ENCODE assay signal across 8 mouse cellular contexts in the genomic region with DNA sequence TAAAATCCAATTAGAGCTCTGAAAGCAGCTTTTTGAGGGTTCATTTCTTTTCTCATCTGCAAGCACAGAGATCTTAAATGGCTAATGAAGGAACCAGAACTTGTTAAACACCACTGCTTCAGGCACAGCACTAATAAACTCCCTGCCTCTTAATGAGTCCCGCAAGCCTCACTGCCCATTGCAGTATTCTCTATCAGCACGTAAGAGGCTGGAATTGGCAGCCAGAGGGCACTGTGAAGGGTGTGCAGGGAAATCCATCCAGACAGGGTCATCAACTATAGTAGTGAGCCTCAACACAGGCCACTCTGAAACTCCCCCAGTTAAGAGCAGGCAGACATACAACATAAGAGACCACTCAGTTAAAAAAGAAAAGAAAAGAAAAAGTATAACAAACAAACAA. TPM values are rescaled to one million over a fixed set of nuclear protein-coding genes. Genes with fewer than 3 reads are reported as not detected.
DNase-seq lines count a peak whose midpoint lies in the region; ATAC-seq and TF ChIP-seq lines count a peak whose summit lies in the region.

No protein-coding gene starts in this region.

- H3K4me1 ChIP-seq in limb, embryonic 13.5 days: peaks cover 13% of the 10 kb centered on the region
- peaks cover 13% of the 10 kb centered on the region; the same call in 1 of the 2 replicates for H3K4me1 ChIP-seq in small intestine, adult 2 months (ENCODE audit: control insufficient read depth, insufficient read depth, insufficient read length, low read length)

- H3K27ac ChIP-seq in limb, embryonic 13.5 days: no peak overlapping the region
- no peak overlapping the region for H3K27ac ChIP-seq in small intestine, adult 2 months (ENCODE audit: insufficient read depth, low read depth, low read length)

- peak overlapping the region; percentile 99 for H3K4me2 ChIP-seq in limb, embryonic 13.5 days (replicated peaks)

- TF ChIP-seq CTCF in small intestine, adult 2 months (IDR thresholded peaks at IDR 0.05; ENCODE audit: extremely low read depth, insufficient read length, insufficient replicate concordance, low read depth, low read length): peak; percentile 55; the same call in 1 of the 2 replicates

- peak; percentile 74 for DNase-seq in embryo, embryonic 10 days (ENCODE audit: low spot score)
- DNase-seq in embryo, embryonic 9.5 days (ENCODE audit: extremely low spot score): no peak
- DNase-seq in 3T3-L1 (ENCODE audit: low read depth, low spot score): peak; percentile 68
- peak; percentile 58 for DNase-seq in embryo, embryonic 10.5 days (ENCODE audit: low spot score)
- no peak for DNase-seq in urinary bladder, postnatal 36 days (ENCODE audit: low spot score in 2 of 2)
- no peak for DNase-seq in layer of hippocampus, postnatal 25 days (ENCODE audit: extremely low spot score in 1 of 2, low spot score in 1 of 2)

- H3K4me3 ChIP-seq in limb, embryonic 13.5 days: peak overlapping the region; percentile 85; the same call in 1 of the 2 replicates
- no peak overlapping the region for H3K4me3 ChIP-seq in small intestine, adult 2 months (ENCODE audit: low read depth, low read length)

- H3K36me3 ChIP-seq in limb, embryonic 13.5 days: no peaks in the 10 kb centered on the region
- no peaks in the 10 kb centered on the region for H3K36me3 ChIP-seq in small intestine, adult 2 months (ENCODE audit: control insufficient read depth, insufficient read depth, low read length)

- no peaks in the 10 kb centered on the region for H3K9me3 ChIP-seq in limb, embryonic 13.5 days

- H3K9ac ChIP-seq in limb, embryonic 13.5 days: no peak overlapping the region

- TF ChIP-seq POLR2A in small intestine, adult 2 months (IDR thresholded peaks at IDR 0.05; ENCODE audit: low read depth, low read length): no peak

- 9% methylated on average over 2 of the region's 2 CpGs for WGBS in limb, embryonic 13.5 days
- WGBS in small intestine, adult 2 months: 19% methylated on average over 2 of the region's 2 CpGs

- no peaks in the 10 kb centered on the region for H3K27me3 ChIP-seq in limb, embryonic 13.5 days
- H3K27me3 ChIP-seq in small intestine, adult 2 months (ENCODE audit: control insufficient read depth, insufficient read depth, low read length): no peaks in the 10 kb centered on the region

- no peak for ATAC-seq in limb, embryonic 13.5 days (ENCODE audit: low FRiP score, low read depth)

RNA-seq across cellular contexts. Expression of a gene that starts 1.7 kb away (rescaled TPM):
- polyA plus RNA-seq in limb, embryonic 13.5 days (2015; fragmentation: Nextera tagmentation; extraction: Ambion mirVana): 14.4 and 15.5 TPM in 2 replicates
- 4.5 and 5.3 TPM in 2 replicates for polyA plus RNA-seq in small intestine, adult 2 months (2012; rRNA removed)
- 10 to 100 TPM; 31.0 to 38.8 TPM for total RNA-seq in layer of hippocampus, postnatal 25 days (2021)

RNA-seq across cellular contexts. Expression of a gene that starts 34.5 kb away (rescaled TPM):
- polyA plus RNA-seq in limb, embryonic 13.5 days (2015; fragmentation: Nextera tagmentation; extraction: Ambion mirVana): 34.7 and 36.2 TPM in 2 replicates
- polyA plus RNA-seq in small intestine, adult 2 months (2012; rRNA removed): 14.5 and 19.7 TPM in 2 replicates
- 10 to 100 TPM; 66.5 to 70.7 TPM for total RNA-seq in layer of hippocampus, postnatal 25 days (2021)

Comparison
In these comparisons a context has a peak if more than half of its experiments do, and no peak if none do; other contexts are left out.
1. DNase-seq: peak in embryo, embryonic 10 days (single experiment), 3T3-L1 (single experiment) and embryo, embryonic 10.5 days (single experiment); none in embryo, embryonic 9.5 days (single experiment), urinary bladder, postnatal 36 days (0 of 2) and layer of hippocampus, postnatal 25 days (0 of 2).